Mouse (Mus musculus) spleen, postnatal 14 days (tissue): ENCODE results near the gene Gm19410.

Experiments used
- DNase-seq, 2 experiments: peaks; one replicate each; pipeline ENCODE4 v3.0.0; 2021 to 2022; ENCODE audit warnings: low spot score in 2 of 2

Gm19410 gene

GRCm38 (mm10) chr8:35765499-35766193, at the start of gene Gm19410:
TSS of gene Gm19410 (plus strand) at chr8:35765790.
- DNase-seq, result no peak

- DNase-seq, result no peak
These were observed 34.8 kb upstream of the Gm19410 start for GRCm38 (mm10) chr8:35730776-35731175.

GRCm38 (mm10) chr8:35735438-35735837, 30.2 kb upstream of the Gm19410 start:
- DNase-seq, result no peak

- DNase-seq, result no peak
These were observed 9.4 kb upstream of the Gm19410 start for GRCm38 (mm10) chr8:35756202-35756601.

- DNase-seq, result no peak
These were observed 570 bp upstream of the Gm19410 start for GRCm38 (mm10) chr8:35765020-35765419.

GRCm38 (mm10) chr8:35773508-35773907, 7.9 kb downstream of the Gm19410 start:
- no peak for DNase-seq
